Mouse (Mus musculus): ENCODE data around the gene Nkain4. TPM values are rescaled to one million over a fixed set of nuclear protein-coding genes. Genes with fewer than 3 reads are reported as not detected.

Gene Nkain4
- polyA plus RNA-seq (2012; rRNA removed) = 3.0 and 4.7 TPM in 2 replicates

- Histone ChIP-seq H3K4me1 (ENCODE audit: control insufficient read depth, insufficient read depth, insufficient read length) (peaks cover 2% of the 10 kb centered on the region; the same call in 1 of the 2 replicates), H3K36me3 (ENCODE audit: control insufficient read depth, insufficient read depth, low read length) (no peaks in the 10 kb centered on the region), H3K27ac (ENCODE audit: insufficient read depth, low read length) (no peak within 1 kb of the TSS), H3K4me3 (ENCODE audit: extremely low read depth, insufficient read depth, insufficient read length) (peak within 1 kb of the TSS; percentile 25; the same call in 1 of the 2 replicates), H3K27me3 (ENCODE audit: control insufficient read depth, insufficient read depth, low read length) (peaks cover 11% of the 10 kb centered on the region)
- no peak for DNase-seq (ENCODE audit: low read depth in 1 of 2, low spot score in 2 of 2)
- no peak for TF ChIP-seq CTCF (IDR thresholded peaks at IDR 0.05; ENCODE audit: extremely low read depth, insufficient read depth, insufficient read length, insufficient replicate concordance)
- no peak for TF ChIP-seq POLR2A (IDR thresholded peaks at IDR 0.05; ENCODE audit: low read depth, low read length)
- 4% methylated on average over 52 of the region's 52 CpGs for WGBS
Observed at GRCm38 (mm10) chr2:180954061-180955047, at the start of gene Nkain4. Gene Nkain4, minus strand, starts transcription at chr2:180954699.

- no peaks in the 10 kb centered on the region for H3K27me3 ChIP-seq (ENCODE audit: control insufficient read depth, insufficient read depth, low read length)
- no peak for DNase-seq (ENCODE audit: low read depth in 1 of 2, low spot score in 2 of 2)
- H3K4me1 ChIP-seq (ENCODE audit: control insufficient read depth, insufficient read depth, insufficient read length) = no peaks in the 10 kb centered on the region
- 72% methylated on average over 3 of the region's 3 CpGs for whole genome bisulfite sequencing
- H3K4me3 ChIP-seq (ENCODE audit: extremely low read depth, insufficient read depth, insufficient read length) = no peak overlapping the region
- H3K36me3 ChIP-seq (ENCODE audit: control insufficient read depth, insufficient read depth, low read length) = no peaks in the 10 kb centered on the region
- TF ChIP-seq CTCF (IDR thresholded peaks at IDR 0.05; ENCODE audit: extremely low read depth, insufficient read depth, insufficient read length, insufficient replicate concordance) = no peak
- TF ChIP-seq POLR2A (IDR thresholded peaks at IDR 0.05; ENCODE audit: low read depth, low read length) = no peak
- no peak overlapping the region for H3K27ac ChIP-seq (ENCODE audit: insufficient read depth, low read length)
Observed at GRCm38 (mm10) chr2:180996905-180997304, 42.4 kb upstream of the Nkain4 start.

GRCm38 (mm10) chr2:180996436-180996835 is 41.9 kb upstream of the Nkain4 start:
- TF ChIP-seq POLR2A (IDR thresholded peaks at IDR 0.05; ENCODE audit: low read depth, low read length) = no peak
- TF ChIP-seq CTCF (IDR thresholded peaks at IDR 0.05; ENCODE audit: extremely low read depth, insufficient read depth, insufficient read length, insufficient replicate concordance) = peak; percentile 58; the same call in 1 of the 2 replicates
- no peaks in the 10 kb centered on the region for H3K27me3 ChIP-seq (ENCODE audit: control insufficient read depth, insufficient read depth, low read length)
- H3K4me3 ChIP-seq (ENCODE audit: extremely low read depth, insufficient read depth, insufficient read length) = no peak overlapping the region
- H3K27ac ChIP-seq (ENCODE audit: insufficient read depth, low read length) = no peak overlapping the region
- no peaks in the 10 kb centered on the region for H3K4me1 ChIP-seq (ENCODE audit: control insufficient read depth, insufficient read depth, insufficient read length)
- 19% methylated on average over 5 of the region's 5 CpGs for WGBS
- DNase-seq (ENCODE audit: low read depth in 1 of 2, low spot score in 2 of 2) = no peak
- H3K36me3 ChIP-seq (ENCODE audit: control insufficient read depth, insufficient read depth, low read length) = no peaks in the 10 kb centered on the region

- no peaks in the 10 kb centered on the region for H3K36me3 ChIP-seq (ENCODE audit: control insufficient read depth, insufficient read depth, low read length)
- no peak for DNase-seq (ENCODE audit: low read depth in 1 of 2, low spot score in 2 of 2)
- H3K27ac ChIP-seq (ENCODE audit: insufficient read depth, low read length) = no peak overlapping the region
- no peaks in the 10 kb centered on the region for H3K4me1 ChIP-seq (ENCODE audit: control insufficient read depth, insufficient read depth, insufficient read length)
- H3K27me3 ChIP-seq (ENCODE audit: control insufficient read depth, insufficient read depth, low read length) = no peaks in the 10 kb centered on the region
- TF ChIP-seq POLR2A (IDR thresholded peaks at IDR 0.05; ENCODE audit: low read depth, low read length) = no peak
- TF ChIP-seq CTCF (IDR thresholded peaks at IDR 0.05; ENCODE audit: extremely low read depth, insufficient read depth, insufficient read length, insufficient replicate concordance) = no peak
- no peak overlapping the region for H3K4me3 ChIP-seq (ENCODE audit: extremely low read depth, insufficient read depth, insufficient read length)
- 85% methylated on average over 4 of the region's 4 CpGs for WGBS
Observed at GRCm38 (mm10) chr2:180995457-180995856, 41.0 kb upstream of the Nkain4 start.

- 65% methylated on average over 2 of the region's 2 CpGs for WGBS
- Histone ChIP-seq H3K36me3 (ENCODE audit: control insufficient read depth, insufficient read depth, low read length) (no peaks in the 10 kb centered on the region), H3K27ac (ENCODE audit: insufficient read depth, low read length) (no peak overlapping the region), H3K4me3 (ENCODE audit: extremely low read depth, insufficient read depth, insufficient read length) (no peak overlapping the region), H3K27me3 (ENCODE audit: control insufficient read depth, insufficient read depth, low read length) (no peaks in the 10 kb centered on the region), H3K4me1 (ENCODE audit: control insufficient read depth, insufficient read depth, insufficient read length) (no peaks in the 10 kb centered on the region)
- no peak for DNase-seq (ENCODE audit: low read depth in 1 of 2, low spot score in 2 of 2)
- TF ChIP-seq CTCF (IDR thresholded peaks at IDR 0.05; ENCODE audit: extremely low read depth, insufficient read depth, insufficient read length, insufficient replicate concordance) (no peak), POLR2A (IDR thresholded peaks at IDR 0.05; ENCODE audit: low read depth, low read length) (no peak)
Observed at GRCm38 (mm10) chr2:180994360-180994759, 39.9 kb upstream of the Nkain4 start.

- no peak for TF ChIP-seq POLR2A (IDR thresholded peaks at IDR 0.05; ENCODE audit: low read depth, low read length)
- TF ChIP-seq CTCF (IDR thresholded peaks at IDR 0.05; ENCODE audit: extremely low read depth, insufficient read depth, insufficient read length, insufficient replicate concordance) = no peak
- 73% methylated on average over 4 of the region's 4 CpGs for WGBS
- Histone ChIP-seq H3K4me1 (ENCODE audit: control insufficient read depth, insufficient read depth, insufficient read length) (no peaks in the 10 kb centered on the region), H3K36me3 (ENCODE audit: control insufficient read depth, insufficient read depth, low read length) (no peaks in the 10 kb centered on the region), H3K27me3 (ENCODE audit: control insufficient read depth, insufficient read depth, low read length) (no peaks in the 10 kb centered on the region), H3K4me3 (ENCODE audit: extremely low read depth, insufficient read depth, insufficient read length) (no peak overlapping the region), H3K27ac (ENCODE audit: insufficient read depth, low read length) (no peak overlapping the region)
- no peak for DNase-seq (ENCODE audit: low read depth in 1 of 2, low spot score in 2 of 2)
Observed at GRCm38 (mm10) chr2:180990347-180990746, 35.8 kb upstream of the Nkain4 start.

- no peak overlapping the region for H3K27ac ChIP-seq (ENCODE audit: insufficient read depth, low read length)
- no peak overlapping the region for H3K4me3 ChIP-seq (ENCODE audit: extremely low read depth, insufficient read depth, insufficient read length)
- no peaks in the 10 kb centered on the region for H3K27me3 ChIP-seq (ENCODE audit: control insufficient read depth, insufficient read depth, low read length)
- no peaks in the 10 kb centered on the region for H3K36me3 ChIP-seq (ENCODE audit: control insufficient read depth, insufficient read depth, low read length)
- 64% methylated on average over 1 of the region's 1 CpGs for WGBS
- DNase-seq (ENCODE audit: low read depth in 1 of 2, low spot score in 2 of 2) = no peak
- H3K4me1 ChIP-seq (ENCODE audit: control insufficient read depth, insufficient read depth, insufficient read length) = no peaks in the 10 kb centered on the region
- no peak for TF ChIP-seq CTCF (IDR thresholded peaks at IDR 0.05; ENCODE audit: extremely low read depth, insufficient read depth, insufficient read length, insufficient replicate concordance)
- TF ChIP-seq POLR2A (IDR thresholded peaks at IDR 0.05; ENCODE audit: low read depth, low read length) = no peak
Observed at GRCm38 (mm10) chr2:180988948-180989347, 34.4 kb upstream of the Nkain4 start.

All from spleen, adult 2 months (tissue).